In the genomic region with DNA sequence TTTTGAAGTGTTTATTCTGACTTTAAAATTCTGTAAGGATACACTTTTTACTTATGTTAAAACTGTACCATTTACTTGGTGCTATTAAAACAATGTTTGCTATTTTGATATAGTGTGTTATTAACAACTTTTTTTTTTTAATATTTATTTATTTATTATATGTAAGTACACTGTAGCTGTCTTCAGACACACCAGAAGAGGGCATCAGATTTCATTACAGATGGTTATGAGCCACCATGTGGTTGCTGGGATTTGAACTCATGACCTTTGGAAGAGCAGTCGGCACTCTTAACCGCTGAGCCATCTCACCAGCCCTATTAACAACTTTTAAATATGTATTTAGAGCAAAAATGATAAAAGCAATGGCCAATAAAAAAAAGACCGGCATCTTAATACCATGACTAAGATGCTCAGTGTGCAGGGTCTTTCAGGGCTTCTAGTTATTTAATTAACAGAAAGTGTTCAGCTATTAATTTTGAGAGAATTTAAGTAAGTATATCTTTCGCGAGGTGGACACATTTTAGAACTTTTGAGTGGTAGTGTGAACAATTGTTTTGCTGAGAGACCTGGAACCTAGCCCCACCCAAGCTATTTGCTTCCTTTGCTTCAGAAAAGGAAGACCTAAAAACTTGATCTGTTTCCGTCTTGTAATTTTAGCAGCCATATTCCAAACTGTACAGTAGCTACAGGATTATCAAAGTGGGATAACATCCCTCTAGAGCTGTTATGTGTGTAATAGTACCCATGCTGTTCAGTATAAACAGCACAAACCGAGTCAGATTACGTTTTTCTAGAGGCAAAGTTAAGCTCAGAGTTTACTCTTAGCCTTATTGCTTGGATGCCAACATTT, we compare ENCODE assay signal across 9 mouse cellular contexts. TPM values are rescaled to one million over a fixed set of nuclear protein-coding genes. Genes with fewer than 3 reads are reported as not detected.
A peak's percentile ranks its signal among the peaks of the same experiment; 100 is the strongest.
DNase-seq lines count a peak whose midpoint lies in the region; ATAC-seq and TF ChIP-seq lines count a peak whose summit lies in the region.
"Had no signal": no experiment of that assay in that cellular context is flagged by ENCODE, and none has a peak within 500 bp of the region (broad histone marks: within the 10 kb centered on the region; RNA-seq: fewer than 3 reads in every experiment).

No protein-coding gene starts in this region.

- TF ChIP-seq POLR2A in heart, adult 2 months (IDR thresholded peaks at IDR 0.05; ENCODE audit: insufficient read depth, low read depth, low read length), result no peak

- no peaks in the 10 kb centered on the region for H3K4me1 ChIP-seq in heart, adult 2 months (ENCODE audit: control insufficient read depth, insufficient read depth, low read length)
- H3K4me1 ChIP-seq in forebrain, embryonic 12.5 days, result peaks cover 8% of the 10 kb centered on the region
- peaks cover 18% of the 10 kb centered on the region for H3K4me1 ChIP-seq in liver, embryonic 13.5 days (replicated peaks)

- H3K4me2 ChIP-seq in forebrain, embryonic 12.5 days, result peak overlapping the region; percentile 70
- H3K4me2 ChIP-seq in liver, embryonic 13.5 days, result peak overlapping the region; percentile 69

- TF ChIP-seq EP300 in heart, adult 2 months (IDR thresholded peaks at IDR 0.05; ENCODE audit: insufficient read depth, low read depth, low read length), result no peak

- no peak for TF ChIP-seq CTCF in heart, adult 2 months (IDR thresholded peaks at IDR 0.05)

- 43% methylated on average over 8 of the region's 8 CpGs for WGBS in heart, adult 2 months
- WGBS in forebrain, embryonic 12.5 days, result 52% methylated on average over 8 of the region's 8 CpGs
- WGBS in liver, embryonic 13.5 days (ENCODE audit: insufficient replicate concordance), result 47% methylated on average over 8 of the region's 8 CpGs

- peak overlapping the region; percentile 40; the same call in 1 of the 2 replicates for H3K9ac ChIP-seq in heart, adult 2 months (ENCODE audit: low read depth, low read length)
- no peak overlapping the region for H3K9ac ChIP-seq in forebrain, embryonic 12.5 days
- peak overlapping the region; percentile 70 for H3K9ac ChIP-seq in liver, embryonic 13.5 days

- intact Hi-C loops in heart, adult 2 months (cut with DNase I), result loop anchor here (5.0 to 10.0 kb wide), 2 partner anchors 89 to 153 kb away; a partner anchor contains a TSS
- intact Hi-C loops in heart, postnatal 36 days (cut with DNase I), result loop anchor here (2.0 kb wide), 1 partner anchor 37 kb away; a partner anchor contains a TSS

- H3K27me3 ChIP-seq in heart, adult 2 months (ENCODE audit: control insufficient read depth, insufficient read depth, low read length), result no peaks in the 10 kb centered on the region
- H3K27me3 ChIP-seq in forebrain, embryonic 12.5 days, result no peaks in the 10 kb centered on the region
- H3K27me3 ChIP-seq in liver, embryonic 13.5 days, result no peaks in the 10 kb centered on the region

- peak overlapping the region; percentile 75 for H3K27ac ChIP-seq in heart, adult 2 months
- peak overlapping the region; percentile 77 for H3K27ac ChIP-seq in forebrain, embryonic 12.5 days
- H3K27ac ChIP-seq in liver, embryonic 13.5 days, result peak overlapping the region; percentile 92

- no peaks in the 10 kb centered on the region for H3K36me3 ChIP-seq in heart, adult 2 months (ENCODE audit: control insufficient read depth, insufficient read depth, low read length)
- H3K36me3 ChIP-seq in forebrain, embryonic 12.5 days (replicated peaks), result peaks cover 4% of the 10 kb centered on the region
- H3K36me3 ChIP-seq in liver, embryonic 13.5 days, result peaks cover 22% of the 10 kb centered on the region

- H3K9me3 ChIP-seq in forebrain, embryonic 12.5 days, result no peaks in the 10 kb centered on the region
- H3K9me3 ChIP-seq in liver, embryonic 13.5 days (replicated peaks), result no peaks in the 10 kb centered on the region

- no peak for ATAC-seq in forebrain, embryonic 12.5 days (ENCODE audit: low FRiP score)
- ATAC-seq in liver, embryonic 13.5 days (ENCODE audit: low read depth), result peak; percentile 30

- peak overlapping the region; percentile 54 for H3K4me3 ChIP-seq in heart, adult 2 months
- peak overlapping the region; percentile 73 for H3K4me3 ChIP-seq in forebrain, embryonic 12.5 days (replicated peaks)
- H3K4me3 ChIP-seq in liver, embryonic 13.5 days (replicated peaks), result peak overlapping the region; percentile 78

- no peak for DNase-seq in heart, adult 2 months
- no peak for DNase-seq in heart, postnatal 36 days
- DNase-seq in 3T3-L1 (ENCODE audit: low read depth, low spot score), result peak; percentile 3
- no peak for DNase-seq in liver, embryonic 13.5 days
- DNase-seq in natural killer cell, adult 2 months (ENCODE audit: low spot score in 2 of 2), result no peak
- no peak for DNase-seq in urinary bladder, adult 2 months (ENCODE audit: low spot score)
- DNase-seq in kidney, postnatal 10 days, result no peak

- H3K79me2 ChIP-seq in heart, adult 2 months (replicated peaks; ENCODE audit: control insufficient read depth, insufficient read depth, low read length), result no peaks in the 10 kb centered on the region

RNA-seq across cellular contexts. Expression of a gene that starts 0.8 kb away (rescaled TPM):
- total RNA-seq in heart, adult 2 months (2021), result 10 to 100 TPM; 15.6 to 17.8 TPM
- 6.0 and 11.5 TPM in 2 replicates for polyA plus RNA-seq in heart, adult 2 months (2012; rRNA removed)
- 10 to 100 TPM; 19.1 to 20.0 TPM for total RNA-seq in heart, postnatal 36 days (2021)
- 33.8 and 36.4 TPM in 2 replicates for polyA plus RNA-seq in forebrain, embryonic 12.5 days (2016; fragmentation: Nextera tagmentation; extraction: Ambion mirVana)
- polyA plus RNA-seq in liver, embryonic 13.5 days (2015; fragmentation: Nextera tagmentation; extraction: Ambion mirVana), result 28.1 and 34.1 TPM in 2 replicates
- polyA plus RNA-seq in urinary bladder, adult 2 months (2012; rRNA removed), result 26.8 and 29.3 TPM in 2 replicates

RNA-seq across cellular contexts. Expression of a gene that starts 28.5 kb away (rescaled TPM):
- not detected for total RNA-seq in heart, adult 2 months (2021)
- not detected in 2 replicates for polyA plus RNA-seq in heart, adult 2 months (2012; rRNA removed)
- total RNA-seq in heart, postnatal 36 days (2021), result not detected
- not detected in 2 replicates for polyA plus RNA-seq in forebrain, embryonic 12.5 days (2016; fragmentation: Nextera tagmentation; extraction: Ambion mirVana)
- polyA plus RNA-seq in liver, embryonic 13.5 days (2015; fragmentation: Nextera tagmentation; extraction: Ambion mirVana), result 0.12 TPM in 1 of 2 replicates, not detected in the other
- not detected in 2 replicates for polyA plus RNA-seq in urinary bladder, adult 2 months (2012; rRNA removed)
- polyA plus RNA-seq: cortical plate, adult 2 months had no signal

RNA-seq across cellular contexts. Expression of a gene that starts 36.8 kb away (rescaled TPM):
- total RNA-seq in heart, adult 2 months (2021), result 10 to 100 TPM; 71.5 to 77.7 TPM
- 17.4 and 28.3 TPM in 2 replicates for polyA plus RNA-seq in heart, adult 2 months (2012; rRNA removed)
- 10 to 100 TPM; 73.0 to 75.0 TPM for total RNA-seq in heart, postnatal 36 days (2021)
- polyA plus RNA-seq in forebrain, embryonic 12.5 days (2016; fragmentation: Nextera tagmentation; extraction: Ambion mirVana), result 102 and 104 TPM in 2 replicates
- polyA plus RNA-seq in liver, embryonic 13.5 days (2015; fragmentation: Nextera tagmentation; extraction: Ambion mirVana), result 33.4 and 36.8 TPM in 2 replicates
- 31.6 and 45.7 TPM in 2 replicates for polyA plus RNA-seq in urinary bladder, adult 2 months (2012; rRNA removed)
